Mouse (Mus musculus): ENCODE data around the gene Lars2.

GRCm38 (mm10) chr9:123509638-123510604 is 143.2 kb downstream of the Lars2 start:
- no peak for TF ChIP-seq CHD2 (IDR thresholded peaks at IDR 0.05; ENCODE audit: low read depth, low read length)
- TF ChIP-seq MAFK (IDR thresholded peaks at IDR 0.05; ENCODE audit: insufficient read depth, low read depth, low read length): no peak
- TF ChIP-seq HCFC1 (IDR thresholded peaks at IDR 0.05; ENCODE audit: borderline replicate concordance, insufficient read depth, low read length): no peak
